20 mouse cellular contexts compared by ENCODE assay signal in genomic region chr4:149905302-149905974, GRCm38 (mm10).
"Had no signal": no experiment of that assay in that cellular context is flagged by ENCODE, and none has a peak within 500 bp of the region (broad histone marks: within the 10 kb centered on the region; RNA-seq: fewer than 3 reads in every experiment).

No protein-coding gene starts in this region.

- H3K36me3 ChIP-seq: midbrain, embryonic 12.5 days; midbrain, embryonic 15.5 days had no signal

- H3K4me1 ChIP-seq: midbrain, embryonic 15.5 days had no signal

- H3K4me3 ChIP-seq: limb, embryonic 12.5 days; limb, embryonic 15.5 days; midbrain, embryonic 12.5 days; midbrain, embryonic 15.5 days; neural tube, embryonic 13.5 days; stomach, embryonic 15.5 days had no signal

- DNase-seq: kidney, adult 9 months; kidney, postnatal 14 days; kidney, postnatal 4 days; left cerebral cortex, postnatal 4 days; liver, postnatal 0 days; lung, embryonic 14.5 days; retina, postnatal 1 day; right cerebral cortex, postnatal 25 days; spleen, adult 18-20 months; thymus, adult 2 months; thymus, postnatal 25 days had no signal

- H3K9ac ChIP-seq: limb, embryonic 12.5 days; limb, embryonic 15.5 days; liver, embryonic 14.5 days; liver, postnatal 0 days; lung, embryonic 14.5 days; midbrain, embryonic 12.5 days; midbrain, embryonic 15.5 days; neural tube, embryonic 13.5 days; stomach, embryonic 15.5 days had no signal

- H3K27ac ChIP-seq: limb, embryonic 12.5 days; limb, embryonic 15.5 days; liver, embryonic 14.5 days; macrophage; midbrain, embryonic 12.5 days; midbrain, embryonic 15.5 days; neural tube, embryonic 13.5 days; stomach, embryonic 15.5 days had no signal

- H3K9me3 ChIP-seq: limb, embryonic 12.5 days; limb, embryonic 15.5 days; midbrain, embryonic 12.5 days; midbrain, embryonic 15.5 days; neural tube, embryonic 13.5 days; stomach, embryonic 15.5 days had no signal

- H3K27me3 ChIP-seq: limb, embryonic 12.5 days; limb, embryonic 15.5 days; midbrain, embryonic 15.5 days; neural tube, embryonic 13.5 days; stomach, embryonic 15.5 days had no signal

- H3K4me2 ChIP-seq: limb, embryonic 12.5 days; limb, embryonic 15.5 days; liver, embryonic 11.5 days; lung, embryonic 14.5 days; midbrain, embryonic 12.5 days; midbrain, embryonic 15.5 days; neural tube, embryonic 13.5 days; stomach, embryonic 15.5 days had no signal
